11 mouse cellular contexts compared by ENCODE assay signal in the genomic region with DNA sequence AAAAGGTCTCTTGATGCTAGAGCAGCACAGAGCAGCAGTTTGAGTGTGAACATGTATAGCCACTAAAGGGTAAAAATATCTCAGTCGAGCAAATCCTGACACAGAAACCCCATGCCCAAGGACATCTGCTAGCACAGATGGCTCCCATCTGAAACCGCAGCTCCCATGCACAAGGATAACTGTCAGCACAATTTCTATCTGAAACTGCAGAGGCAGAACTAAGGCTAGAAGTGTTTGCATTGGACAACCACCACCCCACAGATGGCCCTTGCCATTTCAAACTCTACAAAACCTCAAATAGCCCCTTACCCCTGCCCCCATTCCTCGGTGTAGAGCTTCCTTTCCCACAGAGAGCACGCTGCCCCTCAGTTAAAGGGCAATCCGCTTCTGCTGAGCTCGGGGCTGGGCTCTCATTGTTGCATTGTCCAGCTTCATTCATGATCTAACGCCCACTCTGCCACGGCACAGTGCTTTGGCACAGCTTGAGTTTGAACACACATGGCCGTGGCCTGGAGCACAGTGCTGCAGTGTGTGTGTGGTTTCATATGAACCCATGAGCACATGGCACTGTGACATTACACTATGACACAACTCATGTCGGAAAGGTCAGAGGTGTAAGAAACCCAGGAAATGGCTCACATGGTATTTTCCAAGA. TPM values are rescaled to one million over a fixed set of nuclear protein-coding genes. Genes with fewer than 3 reads are reported as not detected.
DNase-seq lines count a peak whose midpoint lies in the region; ATAC-seq lines count a peak whose summit lies in the region.
"Had no signal": no experiment of that assay in that cellular context is flagged by ENCODE, and none has a peak within 500 bp of the region (broad histone marks: within the 10 kb centered on the region; RNA-seq: fewer than 3 reads in every experiment).

No protein-coding gene starts in this region.

- no peak overlapping the region for H3K4me2 ChIP-seq in midbrain, embryonic 11.5 days
- no peak overlapping the region for H3K4me2 ChIP-seq in midbrain, embryonic 14.5 days (ENCODE audit: low read length)
- H3K4me2 ChIP-seq in forebrain, embryonic 16.5 days (ENCODE audit: low read length) = no peak overlapping the region

- H3K4me3 ChIP-seq in midbrain, embryonic 11.5 days (ENCODE audit: low read depth, low read length) = no peak overlapping the region
- H3K4me3 ChIP-seq in midbrain, embryonic 14.5 days (replicated peaks; ENCODE audit: low read depth, low read length) = no peak overlapping the region
- no peak overlapping the region for H3K4me3 ChIP-seq in forebrain, embryonic 16.5 days (replicated peaks; ENCODE audit: low read length)

- no peaks in the 10 kb centered on the region for H3K27me3 ChIP-seq in midbrain, embryonic 11.5 days (ENCODE audit: control insufficient read depth, insufficient read depth, low read length)
- no peaks in the 10 kb centered on the region for H3K27me3 ChIP-seq in midbrain, embryonic 14.5 days (ENCODE audit: control insufficient read depth, insufficient read depth, low read length)
- no peaks in the 10 kb centered on the region for H3K27me3 ChIP-seq in forebrain, embryonic 16.5 days (replicated peaks; ENCODE audit: control insufficient read depth, insufficient read depth, low read length)
- H3K27me3 ChIP-seq: megakaryocyte, embryonic 14.5 days had no signal

- peak; percentile 81 for DNase-seq in midbrain, embryonic 11.5 days (ENCODE audit: low spot score, missing footprints)
- DNase-seq in midbrain, embryonic 14.5 days = no peak
- DNase-seq in left cerebral cortex, adult 11 months (ENCODE audit: low spot score) = peak; percentile 37
- peak; percentile 83 for DNase-seq in telencephalon, adult 2 months (ENCODE audit: low read depth, low spot score)
- no peak for DNase-seq in thymus, postnatal 10 days (ENCODE audit: low spot score in 2 of 2)
- DNase-seq in T-cell, adult 2 months (ENCODE audit: low spot score) = no peak
- no peak for DNase-seq in gastrocnemius, postnatal 10 days
- DNase-seq: thymus, postnatal 36 days had no signal

- no peak overlapping the region for H3K27ac ChIP-seq in midbrain, embryonic 11.5 days (ENCODE audit: low read depth, low read length)
- H3K27ac ChIP-seq in midbrain, embryonic 14.5 days (replicated peaks; ENCODE audit: low read depth, low read length) = no peak overlapping the region
- peak overlapping the region; percentile 68 for H3K27ac ChIP-seq in forebrain, embryonic 16.5 days (ENCODE audit: low read length)

- H3K9me3 ChIP-seq in midbrain, embryonic 11.5 days (ENCODE audit: control insufficient read depth, low read length) = no peaks in the 10 kb centered on the region
- H3K9me3 ChIP-seq in midbrain, embryonic 14.5 days (ENCODE audit: control insufficient read depth, low read length) = no peaks in the 10 kb centered on the region
- no peaks in the 10 kb centered on the region for H3K9me3 ChIP-seq in forebrain, embryonic 16.5 days (ENCODE audit: control insufficient read depth, low read length)
- H3K9me3 ChIP-seq: megakaryocyte, embryonic 14.5 days had no signal

- H3K36me3 ChIP-seq in midbrain, embryonic 11.5 days (ENCODE audit: control insufficient read depth, insufficient read depth, low read length) = no peaks in the 10 kb centered on the region
- no peaks in the 10 kb centered on the region for H3K36me3 ChIP-seq in midbrain, embryonic 14.5 days (ENCODE audit: control insufficient read depth, insufficient read depth, low read length)
- no peaks in the 10 kb centered on the region for H3K36me3 ChIP-seq in forebrain, embryonic 16.5 days (ENCODE audit: control insufficient read depth, insufficient read depth)

- WGBS in midbrain, embryonic 11.5 days = 41% methylated on average over 10 of the region's 10 CpGs
- WGBS in midbrain, embryonic 14.5 days = 24% methylated on average over 10 of the region's 10 CpGs
- 26% methylated on average over 10 of the region's 10 CpGs for WGBS in forebrain, embryonic 16.5 days

- H3K9ac ChIP-seq in midbrain, embryonic 11.5 days (ENCODE audit: low read length) = no peak overlapping the region
- no peak overlapping the region for H3K9ac ChIP-seq in midbrain, embryonic 14.5 days (replicated peaks; ENCODE audit: low read length)
- H3K9ac ChIP-seq in forebrain, embryonic 16.5 days (replicated peaks; ENCODE audit: low read depth, low read length) = no peak overlapping the region

- peaks cover 3% of the 10 kb centered on the region; the same call in 1 of the 2 replicates for H3K4me1 ChIP-seq in midbrain, embryonic 11.5 days (ENCODE audit: control insufficient read depth, insufficient read depth, low read length)
- no peaks in the 10 kb centered on the region for H3K4me1 ChIP-seq in midbrain, embryonic 14.5 days (ENCODE audit: control insufficient read depth, insufficient read depth, low read length)
- peaks cover 13% of the 10 kb centered on the region for H3K4me1 ChIP-seq in forebrain, embryonic 16.5 days (replicated peaks; ENCODE audit: control insufficient read depth, insufficient read depth, low read length)

- peak; percentile 57; the same call in 1 of the 2 replicates for ATAC-seq in midbrain, embryonic 11.5 days (ENCODE audit: low FRiP score)
- no peak for ATAC-seq in midbrain, embryonic 14.5 days (ENCODE audit: low FRiP score, low TSS enrichment)
- peak; percentile 92 for ATAC-seq in forebrain, embryonic 16.5 days

RNA-seq across cellular contexts. Expression of gene Siglech, which starts 23.3 kb away (rescaled TPM):
- 0.96 and 1.0 TPM in 2 replicates for polyA plus RNA-seq in midbrain, embryonic 11.5 days (2014; fragmentation: Nextera tagmentation; extraction: Ambion mirVana)
- 1.6 and 1.8 TPM in 2 replicates for polyA plus RNA-seq in midbrain, embryonic 14.5 days (2014; fragmentation: Nextera tagmentation; extraction: Ambion mirVana)
- polyA plus RNA-seq in forebrain, embryonic 16.5 days (2015; fragmentation: Nextera tagmentation; extraction: Ambion mirVana) = 2.2 and 2.7 TPM in 2 replicates
- under 1 TPM; 0.14 to 0.29 TPM for total RNA-seq in gastrocnemius, postnatal 10 days (2021)
- total RNA-seq: MEL had no signal

RNA-seq across cellular contexts. Expression of gene Tubgcp5, which starts 49.3 kb away (rescaled TPM):
- polyA plus RNA-seq in midbrain, embryonic 11.5 days (2014; fragmentation: Nextera tagmentation; extraction: Ambion mirVana) = 31.8 and 37.4 TPM in 2 replicates
- 25.5 and 39.5 TPM in 2 replicates for polyA plus RNA-seq in midbrain, embryonic 14.5 days (2014; fragmentation: Nextera tagmentation; extraction: Ambion mirVana)
- polyA plus RNA-seq in forebrain, embryonic 16.5 days (2015; fragmentation: Nextera tagmentation; extraction: Ambion mirVana) = 36.0 and 39.2 TPM in 2 replicates
- 10 to 100 TPM; 10.3 to 14.5 TPM for total RNA-seq in gastrocnemius, postnatal 10 days (2021)

Comparison
In these comparisons a context has a peak if more than half of its experiments do, and no peak if none do; other contexts are left out.
1. DNase-seq: peak in midbrain, embryonic 11.5 days (single experiment), left cerebral cortex, adult 11 months (single experiment) and telencephalon, adult 2 months (single experiment); none in midbrain, embryonic 14.5 days (single experiment), thymus, postnatal 10 days (0 of 2), T-cell, adult 2 months (single experiment) and gastrocnemius, postnatal 10 days (single experiment).